Mouse (Mus musculus) heart, embryonic 13.5 days (tissue): ENCODE measurements at regions not wholly inside any gene's neighbourhood (a gene's known extent, or its start where the extent isn't known, plus 50 kb on each side); places are given as distances from the start of the nearest gene placed in this dataset.

ENCODE experiments used
- ATAC-seq: fragments of 200-750 bp; cut with Nextera tagmentation; 2 replicates; pipeline ENCODE4 v1.8.0; 2017; ENCODE audit warnings: moderate TSS enrichment; ENCODE audit not compliant: insufficient number of reproducible peaks, low FRiP score, low TSS enrichment; ENCODE audit errors: extremely low read depth
- H3K27ac ChIP-seq: fragments of 300-500 bp; sonication (generic); replicated peaks from 2 replicates; pipeline ENCODE4 v1.5.1; 2015; ENCODE audit warnings: moderate library complexity, mild to moderate bottlenecking, inconsistent platforms
- H3K27me3 ChIP-seq: fragments of 300-500 bp; sonication (generic); replicated peaks from 2 replicates; pipeline ENCODE4 v1.6.1; 2015; ENCODE audit warnings: mild to moderate bottlenecking, inconsistent platforms
- H3K36me3 ChIP-seq: fragments of 300-500 bp; sonication (generic); 2 replicates; pipeline ENCODE4 v1.6.1; 2015; ENCODE audit warnings: mild to moderate bottlenecking, inconsistent platforms
- H3K4me1 ChIP-seq: fragments of 300-500 bp; sonication (generic); 2 replicates; pipeline ENCODE4 v1.6.1; 2015; ENCODE audit warnings: inconsistent platforms
- H3K4me2 ChIP-seq: fragments of 300-500 bp; sonication (generic); 2 replicates; pipeline ENCODE4 v1.6.1; 2015; ENCODE audit warnings: inconsistent platforms, mild to moderate bottlenecking, moderate library complexity
- H3K4me3 ChIP-seq: fragments of 300-500 bp; sonication (generic); 2 replicates; pipeline ENCODE4 v1.5.1; 2015; ENCODE audit warnings: moderate library complexity, mild to moderate bottlenecking, inconsistent platforms
- H3K9ac ChIP-seq: fragments of 300-500 bp; sonication (generic); 2 replicates; pipeline ENCODE4 v1.6.1; 2015; ENCODE audit warnings: inconsistent platforms, mild to moderate bottlenecking, moderate library complexity
- H3K9me3 ChIP-seq: fragments of 300-500 bp; sonication (generic); 2 replicates; pipeline ENCODE4 v1.6.1; 2016; ENCODE audit warnings: inconsistent platforms
- WGBS: fragments of 180-500 bp; shearing (Covaris S2); methylation state at CpG from one replicate; pipeline ENCODE4 v1.1.7; 2015; ENCODE audit warnings: mixed read lengths; 5-methylcytosine and 5-hydroxymethylcytosine counted together

DNA sequence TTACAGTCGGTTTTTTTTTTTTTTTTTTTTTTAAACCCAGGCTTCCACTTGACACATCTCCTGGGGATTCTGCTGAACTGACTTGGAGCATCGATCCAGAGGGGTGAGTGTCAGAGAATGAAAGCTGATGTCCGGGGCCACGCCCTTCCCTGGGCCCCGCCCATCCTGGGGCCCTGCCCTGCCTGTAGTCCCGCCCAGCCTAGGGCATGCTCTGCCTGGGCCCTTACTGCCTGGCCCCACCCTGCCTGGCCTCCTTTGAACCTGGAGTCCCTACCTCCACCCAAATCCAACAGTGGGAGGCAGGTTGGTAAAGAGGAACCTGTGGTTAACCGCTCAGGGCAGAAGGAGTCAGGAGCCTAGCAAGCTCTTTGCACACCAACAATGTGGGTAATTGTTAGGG is 293.7 kb upstream of the Kcnab2 start:
- H3K9ac ChIP-seq, result no peak overlapping the region
- H3K36me3 ChIP-seq, result no peaks in the 10 kb centered on the region
- WGBS, result 66% methylated on average over 7 of the region's 7 CpGs
- H3K27ac ChIP-seq, result no peak overlapping the region
- no peaks in the 10 kb centered on the region for H3K27me3 ChIP-seq
- H3K4me1 ChIP-seq, result no peaks in the 10 kb centered on the region
- ATAC-seq, result no peak
- peaks cover 11% of the 10 kb centered on the region for H3K9me3 ChIP-seq
- H3K4me3 ChIP-seq, result no peak overlapping the region
- H3K4me2 ChIP-seq, result no peak overlapping the region

DNA sequence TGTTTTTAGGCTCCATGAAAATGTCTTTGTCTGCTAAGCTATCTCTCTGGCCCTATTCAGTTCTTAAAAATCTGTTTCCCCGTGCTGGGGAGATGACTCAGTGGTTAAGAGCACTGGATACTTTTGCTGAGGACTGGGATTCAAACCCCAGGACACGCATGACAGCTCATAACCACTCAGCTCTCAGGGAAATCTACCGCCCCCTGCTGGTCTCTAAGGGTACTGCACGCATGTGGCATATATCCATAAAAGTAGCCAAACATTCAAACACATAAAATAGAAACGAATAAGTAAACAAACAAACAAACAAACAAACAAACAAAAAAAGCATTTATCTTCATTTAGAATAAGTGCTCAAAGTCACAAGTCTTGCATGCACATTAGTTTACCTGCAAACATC is 289.7 kb upstream of the Kcnab2 start:
- Histone ChIP-seq H3K27me3 (no peaks in the 10 kb centered on the region), H3K4me1 (no peaks in the 10 kb centered on the region), H3K4me2 (no peak overlapping the region), H3K9me3 (peaks cover 21% of the 10 kb centered on the region), H3K27ac (no peak overlapping the region), H3K36me3 (no peaks in the 10 kb centered on the region), H3K4me3 (no peak overlapping the region), H3K9ac (no peak overlapping the region)
- WGBS, result 75% methylated on average over 5 of the region's 5 CpGs
- no peak for ATAC-seq

DNA sequence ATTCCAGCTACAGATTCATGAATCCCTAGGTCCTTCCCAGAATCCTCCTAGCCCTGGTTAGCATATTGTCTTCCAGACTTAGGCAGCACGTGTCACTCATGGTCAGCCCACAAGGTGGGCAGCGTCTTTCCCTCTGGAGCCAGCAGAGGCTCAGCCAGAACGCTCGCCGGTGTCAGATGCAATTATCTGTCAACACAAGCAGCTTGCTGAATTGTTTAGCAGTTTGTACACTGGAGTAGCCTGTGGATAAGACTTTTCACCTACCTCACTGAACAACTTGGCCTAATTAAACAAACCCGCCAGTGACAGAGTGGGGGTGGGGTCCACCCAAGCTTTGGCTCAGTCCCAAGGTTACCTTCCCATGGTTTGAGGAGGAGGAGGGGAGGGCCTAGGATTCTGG is 285.4 kb upstream of the Kcnab2 start:
- H3K9me3 ChIP-seq, result peaks cover 21% of the 10 kb centered on the region
- H3K4me2 ChIP-seq, result no peak overlapping the region
- ATAC-seq, result no peak
- no peak overlapping the region for H3K4me3 ChIP-seq
- WGBS, result 39% methylated on average over 6 of the region's 6 CpGs
- no peaks in the 10 kb centered on the region for H3K36me3 ChIP-seq
- H3K27ac ChIP-seq, result no peak overlapping the region
- no peaks in the 10 kb centered on the region for H3K27me3 ChIP-seq
- H3K4me1 ChIP-seq, result no peaks in the 10 kb centered on the region
- no peak overlapping the region for H3K9ac ChIP-seq

DNA sequence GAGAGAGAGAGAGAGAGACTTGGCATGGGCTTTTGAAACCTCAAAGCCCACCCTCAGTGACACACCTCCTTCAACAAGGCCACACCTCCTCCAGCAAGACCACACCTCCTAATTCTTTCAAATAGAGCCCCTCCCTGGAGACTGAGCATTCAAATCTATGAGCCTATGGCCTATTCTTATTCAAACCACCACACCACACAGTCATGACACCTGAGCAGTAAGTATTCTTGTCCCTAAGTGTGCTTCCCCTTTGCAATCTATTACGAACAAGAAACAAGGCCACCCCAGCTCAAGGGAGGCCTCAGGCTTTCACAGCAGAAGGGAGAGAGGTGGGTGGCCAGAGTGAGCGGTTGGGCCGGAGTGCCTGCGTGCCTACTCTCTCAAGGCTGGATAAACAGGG is 284.9 kb upstream of the Kcnab2 start:
- Histone ChIP-seq H3K9me3 (peaks cover 21% of the 10 kb centered on the region), H3K27me3 (no peaks in the 10 kb centered on the region), H3K4me1 (no peaks in the 10 kb centered on the region), H3K9ac (no peak overlapping the region), H3K4me2 (no peak overlapping the region), H3K4me3 (no peak overlapping the region), H3K27ac (no peak overlapping the region), H3K36me3 (no peaks in the 10 kb centered on the region)
- 86% methylated on average over 4 of the region's 4 CpGs for WGBS
- ATAC-seq, result no peak

DNA sequence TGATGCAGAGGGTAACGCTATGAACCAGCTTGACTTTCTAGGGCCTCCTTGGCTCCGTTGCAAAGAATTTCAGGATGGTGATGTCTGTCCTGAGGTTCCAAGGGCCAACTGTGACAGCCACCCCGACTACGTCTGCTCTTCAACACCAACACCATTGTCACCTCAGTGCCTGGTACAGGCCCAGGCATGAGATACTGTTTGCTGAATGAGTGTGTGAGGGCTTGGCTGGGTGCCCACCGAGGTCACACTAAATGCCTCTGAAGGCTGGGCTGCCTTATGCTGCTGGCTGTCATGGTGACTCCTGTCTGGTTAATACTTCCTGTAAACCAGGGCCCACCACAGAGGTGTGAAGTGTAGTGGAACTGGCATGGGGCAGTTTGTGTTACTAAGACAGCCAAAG is 279.5 kb upstream of the Kcnab2 start:
- no peak overlapping the region for H3K4me2 ChIP-seq
- H3K9ac ChIP-seq, result no peak overlapping the region
- H3K4me1 ChIP-seq, result no peaks in the 10 kb centered on the region
- ATAC-seq, result no peak
- H3K36me3 ChIP-seq, result no peaks in the 10 kb centered on the region
- H3K27me3 ChIP-seq, result no peaks in the 10 kb centered on the region
- WGBS, result 74% methylated on average over 5 of the region's 5 CpGs
- H3K27ac ChIP-seq, result no peak overlapping the region
- H3K9me3 ChIP-seq, result 0 out of 2 replicates have a peak, but pooled peaks cover 4% of the 10 kb centered on the region
- no peak overlapping the region for H3K4me3 ChIP-seq

DNA sequence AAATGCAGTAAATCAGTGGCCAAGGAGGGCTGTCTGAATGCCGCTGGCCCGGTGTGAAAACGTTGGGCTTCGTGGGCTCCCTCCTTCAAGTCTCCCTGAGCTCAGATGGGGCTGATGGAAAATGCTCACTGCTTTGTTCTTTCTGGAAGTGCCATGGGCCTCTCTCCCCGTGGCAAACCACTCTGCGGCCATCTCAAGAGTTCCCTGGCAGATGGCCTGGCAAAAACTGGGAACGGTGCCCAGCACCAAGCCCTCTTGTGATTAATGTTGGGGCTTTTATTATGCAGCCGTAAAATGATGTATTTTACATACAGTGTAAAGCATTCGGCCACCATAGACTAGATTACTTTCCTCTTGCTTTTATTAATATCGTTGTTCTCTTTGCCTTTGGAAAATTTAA is 278.9 kb upstream of the Kcnab2 start:
- Histone ChIP-seq H3K4me1 (no peaks in the 10 kb centered on the region), H3K27me3 (no peaks in the 10 kb centered on the region), H3K36me3 (no peaks in the 10 kb centered on the region), H3K4me3 (no peak overlapping the region), H3K9me3 (0 out of 2 replicates have a peak, but pooled peaks cover 4% of the 10 kb centered on the region), H3K9ac (no peak overlapping the region), H3K4me2 (no peak overlapping the region), H3K27ac (no peak overlapping the region)
- ATAC-seq, result no peak
- 82% methylated on average over 10 of the region's 10 CpGs for WGBS

DNA sequence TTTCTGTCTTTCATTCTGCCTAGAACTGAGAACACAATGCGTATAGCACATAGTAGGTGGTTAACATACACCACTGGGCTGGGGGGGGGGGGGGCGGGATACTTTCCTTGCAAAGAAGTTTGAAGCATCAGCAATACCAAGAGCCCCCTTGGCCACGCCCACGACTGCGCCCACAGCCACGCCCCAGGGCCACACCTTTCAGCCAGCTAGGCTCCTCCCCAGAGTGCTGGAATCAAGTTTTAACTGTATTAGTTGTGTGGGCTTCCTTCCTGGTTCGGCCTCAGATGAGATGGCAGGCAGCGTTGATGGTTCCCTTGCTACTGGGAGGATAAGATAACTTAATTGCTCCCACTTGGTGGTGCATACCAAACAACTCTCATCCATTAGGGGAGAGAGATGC is 278.1 kb upstream of the Kcnab2 start:
- Histone ChIP-seq H3K9me3 (0 out of 2 replicates have a peak, but pooled peaks cover 4% of the 10 kb centered on the region), H3K27ac (no peak overlapping the region), H3K9ac (no peak overlapping the region), H3K4me2 (no peak overlapping the region), H3K27me3 (no peaks in the 10 kb centered on the region), H3K4me3 (no peak overlapping the region), H3K4me1 (no peaks in the 10 kb centered on the region), H3K36me3 (no peaks in the 10 kb centered on the region)
- no peak for ATAC-seq
- 72% methylated on average over 8 of the region's 8 CpGs for WGBS

DNA sequence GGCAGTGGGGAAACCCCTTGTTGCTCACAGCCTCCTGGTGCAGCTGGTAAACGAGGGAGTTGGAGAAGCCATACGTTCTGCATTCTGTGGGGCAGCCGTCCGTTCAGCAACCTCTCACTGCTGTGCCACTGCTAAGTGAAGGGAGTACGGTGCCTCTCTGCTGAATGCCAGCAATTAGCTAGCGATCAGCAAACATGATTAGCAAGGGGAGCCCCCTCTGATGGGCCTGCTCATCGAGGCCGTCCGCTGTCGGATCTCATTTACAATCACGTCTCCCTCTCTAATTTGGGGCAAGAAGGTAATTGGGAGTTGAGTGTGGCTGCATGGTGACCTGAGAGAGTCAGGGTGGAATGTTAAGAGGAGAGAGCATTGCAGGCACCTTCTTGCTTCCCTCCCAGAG is 266.7 kb upstream of the Kcnab2 start:
- Histone ChIP-seq H3K4me1 (no peaks in the 10 kb centered on the region), H3K36me3 (no peaks in the 10 kb centered on the region), H3K9me3 (peaks cover 5% of the 10 kb centered on the region; the same call in 1 of the 2 replicates), H3K4me2 (no peak overlapping the region), H3K27ac (no peak overlapping the region), H3K4me3 (no peak overlapping the region), H3K27me3 (peaks cover 11% of the 10 kb centered on the region; the same call in 1 of the 2 replicates), H3K9ac (no peak overlapping the region)
- WGBS, result 50% methylated on average over 11 of the region's 11 CpGs
- ATAC-seq, result no peak

DNA sequence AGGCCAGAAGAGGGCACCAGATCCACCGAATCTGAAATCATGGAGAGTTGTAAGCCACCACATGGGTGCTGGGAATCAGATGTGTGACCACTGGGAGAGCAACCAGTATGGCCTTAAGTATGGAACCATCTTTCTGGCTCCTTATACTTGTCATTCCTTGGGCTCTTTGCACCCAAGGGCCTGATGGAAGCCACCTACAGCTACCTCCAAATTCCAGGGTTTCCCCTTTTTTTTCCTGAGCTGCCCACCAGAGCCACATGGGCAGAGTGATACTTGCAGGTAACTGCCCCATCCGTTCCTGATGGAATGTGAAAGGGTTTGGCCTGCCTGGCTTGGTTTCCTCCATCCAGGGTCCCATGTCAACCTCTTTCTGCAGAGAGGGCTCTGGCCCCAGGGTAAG is 255.3 kb upstream of the Kcnab2 start:
- no peaks in the 10 kb centered on the region; the same call in 1 of the 2 replicates for H3K27me3 ChIP-seq
- H3K9ac ChIP-seq, result no peak overlapping the region
- H3K36me3 ChIP-seq, result no peaks in the 10 kb centered on the region
- H3K4me2 ChIP-seq, result no peak overlapping the region
- ATAC-seq, result no peak
- no peaks in the 10 kb centered on the region for H3K4me1 ChIP-seq
- H3K9me3 ChIP-seq, result no peaks in the 10 kb centered on the region
- WGBS, result 77% methylated on average over 2 of the region's 2 CpGs
- H3K4me3 ChIP-seq, result no peak overlapping the region
- H3K27ac ChIP-seq, result no peak overlapping the region

DNA sequence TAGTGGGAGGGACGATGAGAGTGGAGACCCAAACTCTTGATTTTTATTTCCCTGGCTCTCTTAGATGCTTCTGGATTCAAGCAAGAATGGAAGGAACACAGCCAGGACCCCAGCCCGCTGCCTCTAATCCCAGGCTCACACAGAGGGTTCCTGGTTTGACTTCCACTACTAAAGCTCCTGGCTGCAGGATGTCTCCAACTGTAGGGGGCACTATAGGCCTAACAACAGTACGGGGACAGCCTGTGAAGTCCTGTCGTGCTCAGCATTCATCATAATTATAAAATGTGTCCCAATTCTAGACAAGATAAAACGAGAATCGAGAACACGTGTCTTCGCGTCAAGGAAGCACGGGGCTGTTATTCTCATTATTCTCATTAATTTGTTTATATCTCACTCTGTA is 254.3 kb upstream of the Kcnab2 start:
- ATAC-seq, result no peak
- no peak overlapping the region for H3K9ac ChIP-seq
- no peaks in the 10 kb centered on the region for H3K9me3 ChIP-seq
- no peak overlapping the region for H3K4me3 ChIP-seq
- no peak overlapping the region for H3K27ac ChIP-seq
- no peaks in the 10 kb centered on the region; the same call in 1 of the 2 replicates for H3K27me3 ChIP-seq
- WGBS, result 73% methylated on average over 10 of the region's 10 CpGs
- no peaks in the 10 kb centered on the region for H3K36me3 ChIP-seq
- H3K4me1 ChIP-seq, result no peaks in the 10 kb centered on the region
- no peak overlapping the region for H3K4me2 ChIP-seq

DNA sequence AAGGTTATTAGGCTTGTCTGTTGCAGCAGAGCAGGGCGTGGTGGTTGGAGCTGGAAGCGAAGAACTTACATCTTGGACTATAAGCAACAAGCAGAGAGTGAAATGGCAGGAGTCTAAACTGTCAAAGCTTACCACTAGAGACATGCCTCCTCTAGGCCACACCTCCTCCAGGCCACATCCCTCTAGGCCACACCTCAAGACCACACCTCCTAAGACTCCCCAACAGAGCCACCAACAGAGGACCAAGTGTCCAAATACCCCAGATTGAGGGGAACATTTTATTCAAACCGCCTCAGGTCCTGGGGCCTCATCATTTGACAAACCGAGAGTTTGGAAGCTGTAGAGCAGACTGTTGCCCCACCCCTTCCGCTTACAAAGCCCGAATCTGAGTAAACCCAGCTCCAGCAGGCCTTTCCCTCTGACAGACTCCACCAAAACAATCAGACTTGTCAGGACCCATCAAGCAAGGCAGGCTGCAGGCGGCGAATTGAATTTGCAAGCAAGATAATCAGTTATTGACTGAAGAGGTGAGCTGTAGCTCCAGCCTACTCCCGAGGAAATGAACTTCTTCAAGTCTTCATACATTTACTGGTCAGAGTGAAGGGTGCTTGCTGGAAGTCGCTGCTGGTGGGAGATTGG is 253.5 kb upstream of the Kcnab2 start:
- H3K36me3 ChIP-seq, result no peaks in the 10 kb centered on the region
- no peak overlapping the region for H3K4me3 ChIP-seq
- no peaks in the 10 kb centered on the region for H3K9me3 ChIP-seq
- WGBS, result 56% methylated on average over 10 of the region's 10 CpGs
- no peaks in the 10 kb centered on the region for H3K4me1 ChIP-seq
- no peaks in the 10 kb centered on the region for H3K27me3 ChIP-seq
- no peak for ATAC-seq
- H3K4me2 ChIP-seq, result no peak overlapping the region
- no peak overlapping the region for H3K27ac ChIP-seq
- H3K9ac ChIP-seq, result no peak overlapping the region

DNA sequence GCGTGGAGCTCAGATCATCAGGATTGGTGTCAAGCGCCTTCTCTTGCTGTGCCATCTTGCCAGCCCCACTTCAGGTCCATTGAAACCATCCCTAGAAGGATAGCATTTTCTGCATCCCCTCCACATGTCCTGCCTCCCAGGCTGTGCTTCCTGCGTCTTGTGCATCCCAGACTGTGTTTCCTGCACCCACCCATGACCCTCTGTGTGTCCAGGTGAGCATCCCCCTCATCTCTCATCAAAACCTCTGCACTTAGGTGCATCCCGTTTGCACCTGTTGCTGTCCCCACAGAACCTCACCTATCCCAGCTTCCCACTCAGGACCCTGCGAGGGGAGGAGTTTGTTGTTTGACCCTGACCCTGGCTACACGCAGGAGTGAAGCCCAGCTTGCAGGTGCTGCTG is 251.8 kb upstream of the Kcnab2 start:
- H3K9ac ChIP-seq, result no peak overlapping the region
- WGBS, result 69% methylated on average over 6 of the region's 6 CpGs
- no peak for ATAC-seq
- H3K27me3 ChIP-seq, result no peaks in the 10 kb centered on the region; the same call in 1 of the 2 replicates
- no peaks in the 10 kb centered on the region for H3K9me3 ChIP-seq
- H3K36me3 ChIP-seq, result no peaks in the 10 kb centered on the region
- H3K4me3 ChIP-seq, result no peak overlapping the region
- H3K27ac ChIP-seq, result no peak overlapping the region
- no peaks in the 10 kb centered on the region for H3K4me1 ChIP-seq
- no peak overlapping the region for H3K4me2 ChIP-seq
